Mouse (Mus musculus): ENCODE measurements at regions not wholly inside any gene's neighbourhood (a gene's known extent, or its start where the extent isn't known, plus 50 kb on each side); places are given as distances from the start of the nearest gene placed in this dataset.

DNA sequence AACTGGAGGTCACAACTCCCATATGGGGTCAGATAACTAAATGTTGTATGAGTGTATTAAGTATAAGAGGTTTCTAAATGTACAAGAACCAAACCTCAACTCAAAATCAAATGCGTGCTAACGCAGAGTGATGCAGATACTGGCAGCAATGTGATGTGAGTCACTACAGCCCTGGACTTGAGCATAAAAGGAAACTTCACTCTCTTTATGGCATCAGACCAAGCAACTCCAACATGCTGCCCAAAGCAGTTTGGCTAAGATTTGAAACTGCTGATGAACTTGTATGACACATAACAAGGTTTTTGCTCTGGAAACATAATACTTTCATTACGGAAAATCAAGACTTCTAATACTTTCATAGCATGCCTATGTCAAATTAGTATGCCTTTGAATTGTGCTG, 598.8 kb downstream of the Psat1 start:
- TF ChIP-seq POLR2A (IDR thresholded peaks at IDR 0.05; ENCODE audit: insufficient read depth, low read depth, low read length) (no peak), CTCF (IDR thresholded peaks at IDR 0.05) (no peak), EP300 (IDR thresholded peaks at IDR 0.05; ENCODE audit: insufficient read depth, low read depth, low read length) (no peak)
